Mouse (Mus musculus) mesoderm, embryonic 11.5 days (tissue): ENCODE measurements around the gene Gm8104.
"Not testable (repeated sequence)": the region's sequence is repeated elsewhere in the genome, so short reads cannot be mapped to it uniquely, and the experiment has no call there.

Experiments
- DNase-seq: peaks from one replicate; pipeline ENCODE4 v3.0.0-alpha.2; 2012; ENCODE audit warnings: low read depth, low spot score

Gene Gm8104

GRCm38 (mm10) chr14:43100301-43100700 is at the start of gene Gm8104:
Gm8104 (plus strand) TSS chr14:43100601.
- not testable (repeated sequence) for DNase-seq

GRCm38 (mm10) chr14:43058063-43058462 is 42.3 kb upstream of the Gm8104 start:
- DNase-seq = not testable (repeated sequence)

GRCm38 (mm10) chr14:43060179-43060578 is 40.2 kb upstream of the Gm8104 start:
- DNase-seq = not testable (repeated sequence)

- DNase-seq = not testable (repeated sequence)
Observed at GRCm38 (mm10) chr14:43076543-43076942, 23.9 kb upstream of the Gm8104 start, which contains the start of gene Gm8094. Gm8094 (minus strand) TSS chr14:43076643.

GRCm38 (mm10) chr14:43084936-43085730 is 15.3 kb upstream of the Gm8104 start:
- not testable (repeated sequence) for DNase-seq

GRCm38 (mm10) chr14:43089103-43089919 is 11.1 kb upstream of the Gm8104 start:
- not testable (repeated sequence) for DNase-seq

- DNase-seq = not testable (repeated sequence)
Observed at GRCm38 (mm10) chr14:43119673-43120072, 19.3 kb downstream of the Gm8104 start.

- DNase-seq = not testable (repeated sequence)
Observed at GRCm38 (mm10) chr14:43126286-43126685, 25.9 kb downstream of the Gm8104 start.
